Mouse (Mus musculus): ENCODE measurements around the gene Impdh2.

DNA sequence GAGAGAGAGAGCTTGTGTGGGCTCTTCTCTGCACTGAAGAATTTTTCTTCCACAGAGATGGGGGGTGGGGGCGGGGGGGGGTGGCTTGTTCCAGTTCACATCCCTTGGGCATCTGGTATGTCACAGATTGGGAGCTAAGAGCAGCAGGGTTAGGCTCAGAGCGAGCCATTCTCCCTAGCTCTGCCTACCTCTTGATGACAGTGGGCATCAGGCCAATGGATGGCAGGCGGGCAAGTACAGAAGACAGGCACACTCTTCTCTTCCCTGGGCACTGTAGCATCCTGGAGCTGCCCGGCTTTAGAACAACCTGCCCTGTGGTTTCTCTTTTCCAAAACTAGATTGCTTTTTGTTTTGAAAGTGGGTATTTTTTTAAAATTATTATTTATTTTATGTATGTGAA is 31.4 kb downstream of the Impdh2 start:
- TF ChIP-seq GATA1 (IDR thresholded peaks at IDR 0.05; ENCODE audit: borderline replicate concordance, low read length) (no peak), FLI1 (IDR thresholded peaks at IDR 0.05; ENCODE audit: low read length) (no peak)

All from megakaryocyte, embryonic 14.5 days (primary cell).